Mouse (Mus musculus) gastrocnemius, postnatal 10 days (tissue): ENCODE data around the gene Alpl. TPM values are rescaled to one million over a fixed set of nuclear protein-coding genes. Genes with fewer than 3 reads are reported as not detected.

Experiments used
- DNase-seq: peaks from one replicate; pipeline ENCODE4 v3.0.0; 2021; ENCODE audit warnings: mixed read lengths
- long read RNA-seq, 2 experiments: library from polyadenylated mRNA; stranded (forward); transcript quantifications; one replicate each; pipeline ENCODE4 v2.0.0; 2021
- total RNA-seq, 2 experiments: library from RNA; stranded (reverse); gene quantifications; 2 replicates each; pipeline ENCODE4 v1.2.3; 2021

Alpl gene
- total RNA-seq = 10 to 100 TPM in 1 of 2 experiments, 1 to 10 TPM in 1; 2.7 to 20.8 TPM
- long read RNA-seq, experiment 1, transcript Alpl-201 (12 exons, 2,522 nt) = major isoform, 11 of 19 reads
- long read RNA-seq, experiment 1, partial matches to known transcripts = 3 of 19 reads
- long read RNA-seq, experiment 1, other reads (novel, unspliced or antisense) = 5 of 19 reads
- long read RNA-seq, experiment 2, partial matches to known transcripts = 0 of 4 reads
- long read RNA-seq, experiment 2, other reads (novel, unspliced or antisense) = 3 of 4 reads

DNA sequence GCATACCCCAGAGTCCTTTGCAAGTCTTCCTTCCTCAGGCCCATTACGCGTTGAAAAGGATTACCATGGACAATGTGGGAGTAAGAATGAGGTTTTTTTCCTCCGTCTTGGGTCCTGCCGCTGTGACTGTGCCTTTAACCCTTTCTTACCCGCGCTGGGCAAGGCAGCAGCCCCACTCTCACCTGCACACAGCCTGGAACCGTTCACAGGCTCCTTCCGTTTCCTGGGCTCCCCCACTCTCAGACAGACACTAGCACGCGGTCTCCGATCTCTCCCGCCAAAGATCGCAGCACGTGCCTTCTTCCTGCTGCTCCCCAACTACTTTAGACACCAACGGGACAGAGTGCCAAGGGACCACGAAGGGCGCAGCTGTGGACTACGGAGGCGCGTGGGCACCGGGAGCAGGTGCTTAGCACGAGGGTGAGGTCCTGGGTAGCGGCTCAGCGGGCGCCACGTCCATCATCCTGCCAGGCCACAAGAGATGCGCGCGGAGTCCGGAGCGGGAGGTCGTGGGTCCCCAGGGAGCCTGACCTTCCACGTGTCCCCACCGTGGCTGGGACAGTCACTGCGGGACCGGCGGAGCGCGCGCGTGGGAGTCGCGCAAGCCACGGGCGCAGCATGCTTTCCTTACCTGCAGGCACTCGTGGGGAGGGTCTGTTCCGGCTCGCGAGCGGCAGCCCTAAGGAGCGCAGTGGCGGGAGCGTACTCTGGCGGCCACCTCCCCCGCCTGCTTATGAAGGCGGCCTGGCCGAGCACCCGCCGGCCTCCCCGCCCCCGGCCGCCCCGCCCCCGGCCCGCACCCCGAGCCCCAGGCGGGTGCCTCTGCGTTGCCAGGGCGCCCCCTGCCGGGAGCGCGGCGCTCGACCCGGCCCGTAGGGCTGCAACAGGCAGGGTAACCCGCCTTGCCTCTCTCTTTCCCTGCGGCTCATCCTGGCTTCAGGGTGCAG lies at the start of gene Alpl:
Gene Alpl, minus strand, starts transcription at position 774 of the 947 bp plus-strand sequence.
- peak; percentile 82 for DNase-seq

DNA sequence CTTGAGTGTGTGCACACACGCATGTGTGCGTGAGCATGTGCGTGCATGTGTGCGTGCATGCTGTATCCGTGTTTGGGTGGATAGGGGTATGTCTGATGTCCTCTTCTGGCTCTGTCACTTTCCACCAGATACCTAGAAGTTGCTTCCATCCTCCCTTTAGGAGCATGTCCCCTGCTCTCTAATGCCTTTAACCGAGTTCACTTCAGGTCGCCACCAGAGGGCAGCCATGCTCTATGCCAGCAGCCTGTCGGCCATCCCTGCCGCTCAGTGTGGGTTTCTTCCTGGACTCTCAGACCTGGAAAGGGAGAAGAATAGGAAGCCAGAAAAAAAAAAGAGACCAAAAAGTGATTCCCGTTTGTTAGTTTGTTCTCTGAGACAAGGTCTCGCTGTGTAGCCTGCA lies 48.5 kb upstream of the Alpl start:
- DNase-seq = peak; percentile 85

DNA sequence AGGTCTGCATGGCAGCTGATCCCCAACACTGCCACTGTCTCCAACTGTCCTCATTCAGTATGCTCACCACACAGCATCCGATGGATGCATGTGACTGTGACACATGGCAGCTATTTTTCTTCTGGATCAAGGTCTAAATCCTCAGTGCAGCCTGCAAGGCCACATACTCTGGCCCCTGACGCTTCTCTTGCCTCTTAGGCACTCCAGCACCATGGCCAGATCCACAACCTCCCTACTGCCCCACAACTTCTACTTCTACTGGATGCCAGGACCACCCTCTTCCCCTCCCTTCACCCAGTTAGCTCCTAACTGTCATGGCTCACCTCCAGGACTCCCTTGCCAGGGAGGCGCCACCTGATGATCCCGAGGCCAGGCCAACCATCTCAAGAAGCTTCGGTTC lies 43.3 kb upstream of the Alpl start:
- no peak for DNase-seq

DNA sequence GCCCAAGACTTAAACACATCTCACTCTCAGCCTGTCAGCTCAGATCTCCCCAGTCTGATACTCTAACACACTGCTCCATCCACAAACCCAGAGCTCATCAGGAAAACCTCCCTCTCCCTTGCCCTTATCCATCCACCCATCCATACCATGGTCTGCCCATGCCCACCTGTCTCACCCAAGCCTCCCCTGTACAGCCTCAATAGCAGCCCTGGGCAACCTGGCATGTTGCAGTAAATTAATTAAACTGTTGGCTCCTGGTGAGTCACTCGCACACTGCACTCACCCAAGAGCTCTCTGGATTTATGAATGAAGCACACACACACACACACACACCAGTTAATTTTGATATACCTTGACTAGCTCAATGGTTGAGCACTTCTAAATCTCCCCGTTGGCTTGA lies 42.6 kb upstream of the Alpl start:
- DNase-seq = no peak

DNA sequence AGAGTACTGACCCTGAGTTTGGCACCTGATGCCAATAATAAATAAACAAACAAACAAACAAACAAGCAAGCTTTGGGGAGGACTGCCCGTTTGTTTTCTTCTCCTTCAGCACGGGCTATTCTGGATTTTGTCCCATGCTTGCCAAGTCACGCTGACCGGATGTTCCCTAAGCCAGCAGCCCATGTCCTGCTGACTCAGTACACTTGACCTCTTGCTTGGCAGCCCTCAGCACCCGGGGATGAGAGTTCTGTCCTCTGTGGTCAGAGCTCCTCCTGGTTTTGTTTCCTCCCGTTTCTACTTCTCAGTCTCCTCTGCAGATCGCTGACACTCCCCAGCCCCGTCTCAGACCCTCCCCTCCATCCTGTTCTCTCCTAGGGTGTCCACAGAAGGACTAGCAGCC lies 41.6 kb upstream of the Alpl start:
- DNase-seq = no peak

DNA sequence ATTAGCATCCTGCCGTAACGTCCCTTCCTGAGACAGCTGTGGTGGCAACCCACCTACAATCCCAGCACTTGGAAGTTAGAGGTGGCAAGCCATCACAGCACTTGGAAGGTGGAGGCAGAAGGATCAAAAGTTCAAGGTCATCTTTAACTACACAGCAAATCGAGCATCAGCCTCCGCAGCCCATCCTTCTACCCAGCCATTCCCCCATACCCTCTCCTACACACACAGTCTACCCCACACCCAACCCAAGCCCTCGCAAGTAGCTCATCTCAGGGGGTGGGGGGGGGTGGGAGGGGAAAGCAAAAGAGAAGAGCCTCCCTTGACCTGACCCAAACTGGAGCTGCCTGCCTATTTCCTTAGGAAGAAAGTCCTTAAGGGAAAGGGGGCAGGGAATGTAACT lies 40.6 kb upstream of the Alpl start:
- DNase-seq = no peak

DNA sequence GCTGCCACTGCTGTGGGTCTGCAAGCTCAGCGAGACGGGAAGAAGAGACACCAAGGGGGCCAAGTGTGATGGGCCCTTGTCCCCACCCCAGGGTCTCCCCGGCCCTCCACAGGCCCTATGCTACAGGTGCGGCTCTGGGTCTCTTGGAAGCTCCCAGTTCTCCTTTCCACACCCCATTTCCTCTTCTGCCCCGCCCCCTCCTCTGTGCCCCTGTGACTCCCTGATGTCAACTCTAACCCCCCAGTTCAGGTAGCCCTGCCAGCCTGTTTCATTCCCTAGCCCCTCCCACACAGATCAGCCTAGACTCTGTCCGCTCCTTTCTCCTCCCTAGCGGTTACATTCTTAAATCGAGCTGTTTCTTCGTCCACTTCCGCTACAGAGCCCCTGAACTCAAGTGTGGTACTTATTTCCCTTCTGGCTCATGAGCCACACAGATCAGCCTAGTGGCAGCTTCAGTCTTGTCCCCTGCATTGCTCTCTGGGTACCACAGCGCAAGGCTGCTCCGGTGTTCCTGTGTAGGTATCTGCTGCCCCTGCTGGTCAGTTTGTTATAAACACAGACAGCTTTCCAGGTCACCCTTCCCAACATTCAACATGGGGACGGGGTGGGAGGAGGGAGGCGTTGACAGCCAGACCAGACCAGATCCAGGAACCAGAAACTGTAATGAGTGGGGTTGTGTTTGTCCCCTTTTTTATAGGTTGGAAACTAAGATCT lies 39.6 kb upstream of the Alpl start:
- DNase-seq = peak; percentile 72

DNA sequence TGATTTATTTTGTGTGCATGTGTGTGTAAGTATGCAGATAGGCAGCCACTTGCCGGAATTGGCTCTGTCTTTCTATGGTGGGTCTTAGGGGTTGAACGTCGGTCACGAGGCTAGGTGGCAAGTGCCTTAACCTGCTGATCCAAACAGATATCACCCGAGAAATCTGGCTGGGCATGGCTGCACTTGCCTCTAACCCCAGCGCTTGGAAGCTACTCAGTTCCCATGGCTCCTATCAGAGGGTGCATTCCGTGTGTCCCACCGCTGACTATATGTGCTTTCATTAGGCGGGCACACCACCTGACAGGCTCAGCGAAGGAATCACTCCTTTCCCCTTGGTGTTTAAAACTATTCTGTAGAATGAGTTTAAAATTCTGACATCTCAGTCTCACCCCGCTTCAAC lies 35.4 kb upstream of the Alpl start:
- DNase-seq = no peak

DNA sequence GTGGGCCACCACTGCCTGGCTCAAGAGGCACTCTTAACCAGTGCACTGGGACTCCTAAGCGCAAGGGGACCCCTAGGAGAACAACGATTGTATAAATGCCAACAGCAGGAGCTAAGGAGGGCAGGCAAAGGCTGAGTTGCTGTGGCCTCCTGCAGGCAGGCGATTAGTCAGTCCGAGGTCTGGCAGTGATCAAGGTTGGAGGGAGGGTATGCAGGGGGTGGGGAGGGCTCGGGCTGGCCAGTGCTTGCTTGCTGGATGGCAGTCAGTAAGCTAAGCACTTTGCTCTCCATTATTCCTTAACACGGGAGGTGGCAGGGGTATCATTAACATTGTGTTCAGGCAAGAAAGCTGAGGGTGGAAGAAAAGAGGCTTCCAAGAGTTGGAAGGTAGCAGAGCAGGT lies 34.2 kb upstream of the Alpl start:
- no peak for DNase-seq

DNA sequence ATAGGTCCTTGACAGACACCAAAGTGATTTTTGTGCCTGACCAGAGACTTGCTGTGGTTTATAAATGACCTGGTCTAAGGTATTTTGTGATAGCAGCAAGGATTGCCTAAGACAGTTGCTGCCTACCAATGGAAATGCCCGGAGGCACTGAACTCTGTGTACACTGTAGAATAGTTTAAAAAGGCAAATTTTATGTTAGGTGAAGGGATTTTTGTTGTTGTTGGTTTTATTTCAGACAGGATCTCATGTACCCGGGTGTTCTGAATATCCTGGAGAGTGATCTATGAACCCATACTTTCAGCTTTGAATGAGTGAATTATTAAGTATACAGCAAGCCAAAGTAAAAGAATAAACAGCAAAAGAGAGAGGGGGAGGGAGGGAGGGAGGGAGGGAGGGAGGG lies 28.7 kb upstream of the Alpl start:
- DNase-seq = no peak

DNA sequence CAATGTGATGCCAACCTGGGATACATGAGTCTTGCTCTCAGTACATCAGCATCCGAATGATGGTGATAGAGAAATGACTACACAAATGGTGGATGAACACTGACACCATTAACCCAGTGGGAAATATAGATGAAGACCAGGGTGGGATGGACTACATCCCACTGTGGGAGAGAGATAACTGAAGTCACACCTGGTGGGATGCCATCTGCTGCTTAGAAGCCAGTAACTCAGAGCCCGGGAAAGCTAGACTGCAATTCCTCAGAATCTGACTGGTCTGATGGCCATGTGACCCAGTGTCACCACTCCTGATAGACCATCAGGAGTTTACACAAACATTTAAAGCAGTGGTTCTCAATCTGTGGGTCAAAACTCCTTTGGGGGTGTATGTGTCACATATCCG lies 27.4 kb upstream of the Alpl start:
- DNase-seq = no peak

DNA sequence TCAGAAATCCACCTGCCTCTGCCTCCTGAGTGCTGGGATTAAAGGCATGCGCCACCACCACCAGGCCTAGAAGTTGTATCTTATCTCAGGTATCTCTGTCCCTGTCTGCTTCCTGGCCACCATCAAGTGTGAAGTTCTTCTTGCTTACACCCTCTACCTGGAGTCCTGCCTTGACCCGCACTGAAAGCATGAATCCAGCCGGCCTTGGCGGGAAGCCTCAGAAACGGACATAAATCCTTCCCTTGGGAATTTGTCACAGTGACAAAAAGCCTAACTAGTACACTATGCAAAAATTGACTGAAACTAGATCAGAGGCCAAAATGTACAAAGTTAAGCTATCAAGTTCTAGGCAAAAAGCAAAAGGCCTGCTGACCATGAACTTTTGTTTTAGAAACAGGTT lies 26.4 kb upstream of the Alpl start:
- no peak for DNase-seq

DNA sequence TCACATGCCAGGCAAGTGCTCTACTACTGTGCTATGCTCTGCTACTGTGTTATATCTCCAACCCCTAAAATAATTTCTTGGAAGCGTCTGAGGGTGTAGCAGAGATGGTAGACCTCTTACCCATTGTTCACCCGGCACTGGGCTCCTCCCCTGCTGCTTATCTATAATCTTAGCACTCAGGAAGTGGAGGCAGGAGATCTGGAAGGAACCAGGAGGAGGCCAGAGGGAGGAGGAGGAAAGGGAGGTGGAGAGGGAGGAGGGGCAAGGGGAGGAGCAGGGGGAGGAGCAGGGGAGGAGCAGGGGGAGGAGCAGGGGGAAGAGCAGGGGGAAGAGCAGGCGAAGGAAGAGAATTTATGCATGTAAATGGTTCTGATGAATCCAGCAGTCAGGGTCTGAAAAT lies 24.5 kb upstream of the Alpl start:
- DNase-seq = no peak

DNA sequence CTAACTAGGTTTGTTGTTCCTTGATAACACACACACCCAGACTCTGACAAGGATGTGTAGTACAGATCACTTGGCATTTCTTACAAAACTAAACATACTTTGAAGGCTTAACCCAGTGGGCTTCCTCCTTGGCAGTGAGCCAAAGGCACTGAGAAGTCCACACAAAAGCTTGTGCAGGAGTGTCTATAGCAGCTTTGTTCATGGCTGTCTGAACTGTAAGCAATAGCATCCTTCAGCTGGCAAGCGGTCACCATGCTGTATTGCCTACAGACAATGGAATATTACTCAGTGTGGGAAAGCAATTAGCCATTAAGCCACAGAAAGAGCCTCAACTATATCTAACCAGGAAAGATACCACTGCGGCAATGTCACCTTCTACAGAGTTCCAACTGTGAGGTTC lies 23.3 kb upstream of the Alpl start:
- DNase-seq = no peak

DNA sequence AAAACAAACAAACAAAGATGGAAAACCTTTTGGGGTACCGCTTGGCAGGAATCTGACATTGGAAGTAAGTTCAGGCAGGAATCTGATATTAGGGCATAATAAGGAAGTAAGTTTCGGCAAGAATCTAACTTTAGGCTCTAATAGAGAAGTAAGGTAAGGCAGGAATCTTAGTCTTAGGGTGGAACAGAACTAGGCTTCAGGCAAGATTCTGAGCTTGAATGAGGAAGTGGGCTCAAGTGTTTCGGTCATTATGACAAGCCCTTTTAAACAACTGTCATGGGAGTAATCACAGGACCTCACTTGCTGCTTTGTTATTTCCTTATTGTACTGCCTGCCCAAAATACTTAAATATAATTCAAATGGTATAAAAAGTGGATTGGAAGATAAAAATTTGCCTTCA lies 22.2 kb upstream of the Alpl start:
- DNase-seq = no peak

DNA sequence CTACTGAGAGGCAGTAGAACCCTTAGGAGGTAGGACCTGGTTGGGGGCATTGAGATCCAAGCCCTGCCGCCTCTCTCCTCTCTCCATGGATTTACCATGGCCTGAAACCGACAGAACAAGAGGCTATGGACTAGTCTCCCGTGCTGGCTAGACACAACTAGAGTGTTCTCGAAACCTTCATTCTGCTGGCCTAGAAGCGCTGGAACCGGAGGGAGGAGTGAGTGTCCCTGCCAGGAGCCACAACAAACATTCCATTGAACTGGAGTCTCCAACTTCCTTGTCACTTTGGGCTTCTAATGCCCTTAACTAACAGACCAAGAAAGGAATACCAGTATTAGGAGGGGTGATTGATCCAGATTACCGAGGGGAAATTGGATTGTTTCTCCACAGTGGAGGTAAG lies 20.0 kb upstream of the Alpl start:
- DNase-seq = no peak

DNA sequence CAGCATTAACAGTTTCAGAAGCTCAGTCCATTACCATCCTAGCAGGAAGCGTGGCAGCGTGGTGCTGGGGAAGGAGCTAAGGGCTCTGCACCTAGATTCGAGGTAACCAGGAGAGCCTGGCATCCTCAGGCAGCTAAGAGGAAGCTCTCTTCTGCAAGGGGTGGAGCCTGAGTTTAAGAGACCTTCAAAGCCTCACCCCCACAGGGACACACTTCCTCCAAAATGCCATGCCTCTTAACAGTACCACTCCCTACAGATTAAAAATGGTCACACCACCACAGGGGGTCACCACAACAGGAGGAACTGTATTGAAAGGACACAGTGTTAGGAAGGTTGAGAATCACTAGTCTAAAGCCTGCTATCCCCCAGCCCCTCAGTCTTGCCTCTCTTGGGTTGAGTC lies 19.3 kb upstream of the Alpl start:
- no peak for DNase-seq

DNA sequence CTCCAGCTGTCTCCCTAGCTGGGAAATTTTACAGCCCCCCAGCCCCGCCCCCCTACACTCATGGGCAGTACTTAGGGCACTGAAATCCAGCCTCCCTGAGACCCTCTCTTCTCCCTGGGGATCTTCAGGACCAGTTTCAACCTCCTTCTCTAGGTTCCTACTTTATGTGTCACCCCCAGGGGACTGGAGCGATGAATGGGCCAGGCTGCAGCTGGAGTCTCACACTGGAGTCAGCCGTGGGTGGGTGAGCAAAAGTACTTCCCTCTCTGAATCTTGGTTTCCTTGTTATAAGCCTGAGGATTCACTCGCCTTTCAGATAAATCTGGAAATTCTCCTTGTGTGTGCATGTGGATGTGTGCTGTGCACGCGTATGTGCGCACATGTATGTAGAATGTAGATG lies 18.0 kb upstream of the Alpl start:
- no peak for DNase-seq

DNA sequence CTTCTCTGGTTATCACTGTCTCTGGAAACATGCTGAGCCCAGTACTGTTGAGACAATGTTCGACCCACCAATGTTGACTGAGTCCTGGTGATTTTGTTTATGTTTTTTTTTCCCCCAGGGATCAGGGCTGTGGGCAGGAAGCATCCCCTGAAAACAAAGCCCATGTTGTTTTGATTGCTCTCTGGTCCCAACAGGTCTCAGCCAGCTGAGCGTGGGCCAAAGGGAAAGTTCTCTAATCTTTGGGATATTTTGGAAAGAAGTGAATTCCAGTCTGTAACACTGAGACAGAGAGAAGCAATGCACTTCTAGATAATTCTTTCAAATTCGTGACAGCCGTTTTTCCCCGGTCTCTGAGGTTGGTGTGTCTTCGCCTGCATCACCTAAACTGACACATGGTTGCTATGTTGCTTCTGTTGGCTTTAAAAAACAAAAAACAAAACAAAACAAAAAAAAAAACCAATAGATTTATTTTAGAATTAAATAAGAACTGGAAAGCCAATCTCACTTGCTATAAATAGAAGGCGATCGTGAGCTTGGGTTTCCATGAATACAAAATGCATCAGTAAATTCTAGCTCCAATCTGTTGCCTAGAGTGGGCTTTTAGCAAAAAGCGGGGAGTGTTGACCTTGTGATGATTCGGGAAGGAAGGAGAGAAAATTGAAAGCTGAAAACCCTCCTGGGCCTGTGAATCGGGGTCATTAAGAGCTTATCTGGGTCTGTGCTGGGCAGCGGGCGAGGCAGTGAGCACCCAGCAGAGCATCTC lies 16.9 kb upstream of the Alpl start:
- DNase-seq = no peak

DNA sequence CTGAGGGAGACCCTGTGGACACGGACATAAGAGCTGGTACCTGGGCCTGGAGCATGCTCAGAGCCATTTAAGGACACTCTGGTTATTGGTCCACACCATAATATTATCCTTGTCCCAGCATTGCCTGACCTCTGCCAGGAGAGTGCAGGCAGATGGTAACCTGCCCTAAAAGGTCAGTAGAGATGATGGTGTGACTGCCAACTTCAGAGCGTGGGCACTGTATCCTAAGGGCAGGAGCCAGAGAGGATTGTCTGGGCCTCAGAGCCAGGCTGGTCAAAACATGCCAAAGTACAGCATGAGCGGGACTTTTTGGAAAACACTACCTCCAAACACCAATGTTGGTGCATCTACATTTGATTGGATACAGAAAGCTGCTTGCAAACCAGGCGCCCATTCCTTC lies 13.8 kb upstream of the Alpl start:
- DNase-seq = no peak

DNA sequence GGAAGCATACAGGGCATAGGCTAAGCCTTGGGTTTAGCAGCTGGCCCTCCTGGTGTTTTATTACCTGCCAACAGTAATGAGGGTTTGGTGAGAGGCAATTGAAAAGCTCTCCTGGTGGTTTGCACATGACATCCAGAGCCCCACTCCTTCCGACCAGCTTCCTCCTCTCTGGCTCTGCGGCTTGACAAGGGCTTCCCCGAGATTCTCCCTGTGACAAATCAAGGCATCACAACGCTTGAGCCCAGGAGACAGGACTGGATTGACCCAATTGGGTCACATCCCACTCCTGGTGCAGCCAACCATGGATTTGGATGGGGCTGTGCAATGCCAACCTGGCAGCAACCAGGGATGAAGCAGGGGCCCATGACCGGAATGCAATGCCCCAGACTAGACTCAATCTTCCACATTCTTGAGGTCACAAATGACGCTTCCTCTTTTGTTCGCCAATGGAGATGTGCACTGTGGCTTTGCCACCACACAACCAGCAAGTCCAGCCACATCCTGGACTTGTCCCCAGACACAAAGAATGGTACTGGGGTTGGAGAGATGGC lies 11.2 kb upstream of the Alpl start:
- no peak for DNase-seq

DNA sequence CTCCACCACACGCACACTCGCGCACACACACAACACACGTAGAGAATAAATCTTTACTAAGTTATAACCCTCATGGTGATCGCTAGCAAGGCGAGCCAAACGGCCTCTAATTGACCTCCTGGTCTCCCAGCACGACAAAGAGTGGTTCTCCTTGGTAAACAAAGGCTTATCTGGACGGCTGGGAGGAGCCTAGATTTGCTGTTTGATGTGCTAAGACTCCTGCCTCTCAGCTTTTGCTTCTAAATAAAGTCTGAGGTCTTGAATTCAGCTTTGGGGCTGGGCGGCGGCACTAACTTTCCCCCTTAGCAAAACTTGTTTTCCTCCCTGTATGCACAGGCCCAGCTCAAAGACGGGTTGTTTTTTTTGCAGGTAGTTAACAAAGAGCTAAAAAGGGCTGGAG lies 5.0 kb upstream of the Alpl start:
- no peak for DNase-seq
